Mouse (Mus musculus): ENCODE data around the gene Alk. TPM values are rescaled to one million over a fixed set of nuclear protein-coding genes. Genes with fewer than 3 reads are reported as not detected.

Alk gene
- polyA plus RNA-seq (2017; shearing (Covaris generic)) = 0.15 TPM

DNA sequence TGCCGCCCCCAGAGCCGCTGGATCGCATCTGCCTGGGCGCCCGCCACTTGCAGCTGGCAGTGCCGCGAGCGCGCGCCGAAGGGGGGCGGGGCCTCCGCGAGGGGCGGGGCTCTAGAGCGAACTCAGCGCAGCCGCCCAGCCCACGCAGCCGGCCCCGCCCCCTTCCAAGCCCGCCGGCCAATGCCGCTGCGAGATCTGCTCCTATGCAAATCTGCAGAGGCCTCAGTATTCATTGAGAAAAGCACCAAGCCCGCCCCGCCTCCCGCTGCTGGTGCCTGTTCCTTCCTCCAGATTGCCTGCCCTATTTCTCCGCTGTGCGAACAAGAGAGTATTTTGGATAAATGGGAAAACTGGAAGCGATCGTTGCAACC is at the start of gene Alk:
TSS of gene Alk (minus strand) at position 18 of the 371 bp plus-strand sequence.

Other genes with a start within 250 kb of the Alk start
- gene Ypel5, start 231.8 kb upstream of the Alk start, polyA plus RNA-seq (2017; shearing (Covaris generic)) = 154 TPM

All from naive thymus-derived CD4-positive, alpha-beta T cell, adult 5 months (primary cell).